Mouse (Mus musculus): Measurements from ENCODE around the gene Zfp277.

Zfp277 gene

DNA sequence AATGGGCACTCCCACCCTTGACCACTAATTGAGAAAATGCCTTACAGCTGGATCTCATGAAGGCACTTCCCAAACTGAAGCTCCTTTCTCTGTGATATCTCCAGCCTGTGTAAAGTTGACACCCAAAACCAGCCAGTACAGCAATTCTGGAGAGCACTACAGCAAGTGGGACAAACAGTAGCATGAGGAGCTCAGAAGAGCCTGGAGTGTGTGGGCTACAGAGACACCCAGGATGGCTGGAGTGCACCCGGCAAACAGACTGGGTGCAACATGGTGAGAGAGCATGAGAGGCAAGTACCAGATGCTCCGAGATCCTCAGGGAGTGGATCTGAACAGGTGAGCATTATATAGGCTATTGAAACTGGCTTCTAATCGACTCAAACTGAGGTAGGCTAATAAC is 93.8 kb downstream of the Zfp277 start:
- no peak for DNase-seq (ENCODE audit: low spot score in 2 of 2)

DNA sequence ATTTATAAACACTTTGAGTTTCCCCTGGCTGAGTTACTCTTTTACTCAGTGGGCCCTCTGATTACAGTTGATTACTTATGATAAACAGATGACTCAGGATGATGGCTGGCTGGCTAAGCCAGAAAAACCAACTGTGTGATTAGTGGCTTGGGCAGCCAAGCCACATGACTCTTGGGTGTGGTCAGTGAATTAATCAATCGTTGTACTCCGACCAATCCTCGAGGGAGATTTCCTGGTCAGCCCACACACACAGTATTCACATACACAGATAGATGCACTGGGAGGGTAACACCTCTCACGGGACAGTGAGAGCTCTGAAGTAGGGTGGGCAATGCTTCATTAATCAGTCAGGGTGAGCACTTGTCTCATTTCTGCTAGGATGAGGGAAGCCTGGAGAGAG is 97.5 kb downstream of the Zfp277 start:
- DNase-seq (ENCODE audit: low spot score in 2 of 2), result no peak

DNA sequence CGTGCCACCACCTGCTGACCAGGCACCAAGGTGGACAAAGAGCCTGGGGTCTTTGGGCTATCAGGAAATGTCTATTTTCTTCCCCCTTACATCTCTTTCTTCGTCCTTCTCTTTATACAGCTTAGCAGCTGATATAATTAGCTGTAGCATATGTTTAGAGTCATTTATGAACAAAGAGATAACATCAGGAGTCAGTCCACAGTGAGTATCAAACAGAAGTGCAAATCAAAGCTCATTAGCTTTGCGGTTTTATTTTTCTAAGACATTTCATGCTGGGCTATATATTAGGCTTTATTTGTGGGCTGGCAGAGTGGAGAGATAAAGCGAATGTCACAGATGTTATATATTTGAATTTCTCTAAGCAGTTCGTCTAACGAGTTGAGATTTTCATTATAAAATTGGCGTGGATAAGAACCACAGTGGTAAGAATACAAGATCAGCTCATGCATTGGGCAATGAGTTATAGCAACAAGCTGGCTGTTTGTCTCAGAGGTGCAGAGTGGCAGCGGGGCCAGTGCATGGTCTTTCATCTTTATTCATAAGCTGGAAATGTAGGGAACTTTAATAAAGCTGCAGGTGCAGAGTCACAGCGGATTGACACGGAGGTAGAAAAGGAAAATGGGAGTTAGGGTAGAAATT is 98.5 kb downstream of the Zfp277 start:
- no peak for DNase-seq (ENCODE audit: low spot score in 2 of 2)

DNA sequence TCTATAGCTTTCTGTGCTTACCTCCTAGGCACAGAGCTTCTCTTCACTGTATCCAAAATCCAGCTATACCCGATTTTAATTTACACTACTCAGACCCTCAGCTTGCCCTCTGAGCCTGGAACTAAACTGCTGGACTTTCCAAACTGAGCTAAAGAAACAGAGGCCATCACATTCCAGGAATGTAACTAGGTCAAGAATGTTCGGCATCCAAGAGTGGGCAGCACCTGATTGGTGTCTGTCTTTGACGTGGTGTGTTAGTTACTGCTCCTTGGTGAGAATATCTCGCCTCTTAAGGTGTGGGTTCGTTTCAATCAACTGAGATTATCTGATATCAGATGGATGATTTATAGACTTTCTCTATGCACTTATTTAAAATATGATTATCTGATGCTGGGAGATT is 104.3 kb downstream of the Zfp277 start:
- DNase-seq (ENCODE audit: low spot score in 2 of 2), result no peak

DNA sequence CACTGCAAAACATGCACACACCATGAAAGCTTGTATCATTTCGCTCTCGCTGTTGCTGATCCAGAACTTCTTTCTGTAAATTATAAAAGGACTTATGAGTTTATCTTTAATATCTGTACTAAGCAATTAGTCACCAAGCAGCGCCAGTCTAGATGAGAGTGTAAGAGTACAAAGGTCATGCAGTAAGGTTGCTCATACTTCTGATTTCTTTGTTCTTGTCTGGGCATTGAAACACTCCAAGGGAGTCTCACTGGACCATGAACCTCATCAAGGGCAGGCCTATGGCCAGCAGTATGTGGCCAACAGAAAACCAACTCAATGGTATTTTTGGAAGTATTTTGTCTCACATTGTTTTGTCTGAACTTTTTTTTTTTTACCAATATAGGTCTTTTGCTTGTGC is 110.4 kb downstream of the Zfp277 start:
- DNase-seq (ENCODE audit: low spot score in 2 of 2), result no peak

DNA sequence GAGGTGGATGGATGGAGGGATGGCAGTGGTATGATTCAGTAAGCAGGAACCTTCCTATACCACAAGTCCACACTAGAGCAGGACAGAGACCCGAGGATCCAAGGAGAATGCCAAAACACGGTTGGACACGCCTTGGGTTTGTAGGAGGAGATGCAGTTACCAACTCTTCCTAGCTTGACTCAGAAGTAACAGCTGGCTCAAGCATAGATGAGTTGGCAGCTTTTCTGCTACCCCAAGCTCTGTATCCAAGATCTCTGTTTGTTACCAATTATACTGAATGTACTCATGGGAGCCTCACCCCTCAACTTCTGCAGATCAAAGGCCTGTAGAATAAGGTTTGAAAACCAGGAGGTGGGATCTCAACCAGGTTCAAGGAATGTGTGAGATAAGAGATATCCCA is 114.2 kb downstream of the Zfp277 start:
- DNase-seq (ENCODE audit: low spot score in 2 of 2), result no peak

DNA sequence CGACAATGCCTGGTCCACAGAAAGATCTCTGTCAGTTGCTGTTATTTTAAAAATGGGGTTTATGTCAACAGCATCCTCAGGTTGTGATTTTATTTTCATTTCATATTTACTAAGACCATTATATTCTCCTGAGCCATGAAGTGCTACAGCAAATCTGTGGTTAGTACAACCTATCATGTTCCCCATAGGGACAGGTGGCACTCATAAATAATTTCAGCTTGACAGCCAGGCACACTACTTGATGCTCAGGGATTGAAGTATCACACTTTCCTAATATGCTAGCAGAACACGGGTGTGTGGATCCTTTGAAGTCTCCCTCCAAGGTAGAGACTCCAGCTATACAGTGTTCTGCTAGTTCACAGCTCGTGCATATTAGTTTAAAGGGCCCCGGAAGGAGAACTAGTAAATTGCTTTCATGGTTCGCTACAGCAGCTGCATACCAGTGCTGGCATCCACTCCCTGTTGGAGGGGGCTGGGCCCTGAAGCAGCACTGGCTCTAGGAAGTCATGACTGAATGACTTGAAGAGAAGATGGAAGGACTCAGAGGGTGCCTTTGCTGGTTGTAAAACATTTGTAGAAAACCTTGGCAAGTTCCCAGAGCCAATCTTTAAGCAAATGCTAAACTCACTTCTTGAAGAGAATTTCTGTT is 118.6 kb downstream of the Zfp277 start:
- no peak for DNase-seq (ENCODE audit: low spot score in 2 of 2)

DNA sequence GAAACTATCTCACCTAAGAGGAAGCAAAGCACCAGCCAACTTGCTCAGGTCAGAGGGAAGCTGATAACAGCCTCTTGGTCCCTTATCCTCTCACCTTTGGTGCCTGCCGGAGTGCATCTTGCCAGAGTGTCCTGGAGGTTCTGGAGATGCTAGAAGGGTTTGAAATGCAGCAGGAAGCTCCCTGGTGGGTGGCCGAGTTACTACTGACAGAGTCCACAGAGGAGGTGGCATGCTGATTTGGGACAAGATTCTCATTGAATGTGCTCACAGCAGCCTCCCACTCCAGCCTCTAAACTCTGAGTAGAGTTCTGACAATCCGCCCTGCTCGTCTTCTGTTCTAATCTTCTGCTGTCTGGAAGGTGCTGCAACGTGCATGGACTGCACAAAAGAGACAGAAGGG is 120.1 kb downstream of the Zfp277 start:
- DNase-seq (ENCODE audit: low spot score in 2 of 2), result no peak

DNA sequence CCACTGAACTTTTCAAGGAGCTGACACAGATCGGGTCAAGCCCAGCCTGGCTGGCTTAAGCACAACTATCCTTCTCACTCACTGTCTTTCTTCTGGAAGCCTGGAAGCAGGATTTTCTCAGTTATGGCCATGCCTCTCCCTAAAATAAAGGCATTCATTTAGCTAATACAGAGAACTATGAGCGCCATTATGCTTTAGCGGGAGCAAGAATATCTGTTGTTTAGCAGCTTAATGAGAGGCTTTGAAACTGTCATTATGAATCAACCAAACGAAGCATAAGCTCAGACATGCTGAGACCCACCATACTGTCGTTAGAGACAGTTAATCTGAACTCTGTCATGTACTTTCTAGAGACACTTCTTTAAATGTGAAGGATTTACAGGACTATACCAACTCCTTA is 120.9 kb downstream of the Zfp277 start:
- no peak for DNase-seq (ENCODE audit: low spot score in 2 of 2)

DNA sequence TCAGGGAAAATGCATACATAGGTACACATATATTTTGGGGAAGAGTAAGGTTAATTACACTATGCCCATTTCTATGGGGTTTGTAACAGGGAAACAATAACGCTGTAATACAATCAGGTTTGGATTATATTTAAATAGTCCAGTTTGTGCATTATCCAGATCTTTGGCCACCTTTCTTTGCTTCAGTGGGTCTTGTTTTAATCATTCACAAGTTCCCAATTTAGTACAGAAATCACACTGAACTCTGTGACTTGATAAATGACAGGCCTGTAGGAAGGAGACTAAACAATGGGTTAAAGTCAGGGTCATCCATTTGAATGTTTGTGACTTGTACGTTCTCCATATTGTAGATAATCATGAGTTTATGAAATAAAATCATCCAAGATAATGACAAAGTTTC is 130.6 kb downstream of the Zfp277 start:
- no peak for DNase-seq (ENCODE audit: low spot score in 2 of 2)

DNA sequence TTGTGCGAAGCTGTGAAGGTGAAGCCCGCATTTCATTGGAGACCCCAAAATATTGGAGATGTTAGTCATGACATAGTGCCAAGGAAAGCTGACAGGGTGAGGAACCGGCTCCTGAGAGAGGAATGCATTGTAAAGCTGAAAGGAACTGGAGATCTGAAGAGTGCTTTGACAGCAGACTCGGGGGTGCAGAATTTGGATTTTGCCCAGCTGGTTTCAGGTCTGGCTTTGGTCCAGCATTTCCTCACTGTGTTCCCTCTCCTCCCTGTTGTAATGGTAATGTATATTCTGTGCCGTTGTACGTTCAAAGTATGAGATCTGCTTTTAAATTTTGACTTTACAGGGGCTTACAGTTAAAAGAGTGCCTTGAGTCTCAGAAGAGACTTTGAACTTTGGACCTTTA is 141.7 kb downstream of the Zfp277 start:
- DNase-seq (ENCODE audit: low spot score in 2 of 2), result no peak

DNA sequence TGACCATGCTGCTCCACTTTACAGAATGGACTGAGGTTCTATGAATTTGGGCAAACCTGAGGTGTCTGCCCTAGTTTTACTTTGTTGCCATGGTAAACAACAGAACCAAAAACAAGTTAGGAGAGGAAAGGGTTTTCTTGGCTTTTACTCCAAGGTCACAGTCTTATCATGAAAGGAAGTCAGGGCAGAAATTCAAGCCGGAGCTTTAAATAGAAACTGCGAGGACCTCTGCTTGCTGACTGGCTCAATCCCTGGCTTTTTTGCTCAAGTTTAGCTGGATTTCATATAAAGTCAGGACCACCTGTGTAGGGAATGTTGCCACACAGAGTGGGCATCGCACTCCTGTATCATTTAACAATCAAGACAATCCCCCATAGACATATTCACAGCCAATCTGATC is 147.1 kb downstream of the Zfp277 start:
- no peak for DNase-seq (ENCODE audit: low spot score in 2 of 2)

DNA sequence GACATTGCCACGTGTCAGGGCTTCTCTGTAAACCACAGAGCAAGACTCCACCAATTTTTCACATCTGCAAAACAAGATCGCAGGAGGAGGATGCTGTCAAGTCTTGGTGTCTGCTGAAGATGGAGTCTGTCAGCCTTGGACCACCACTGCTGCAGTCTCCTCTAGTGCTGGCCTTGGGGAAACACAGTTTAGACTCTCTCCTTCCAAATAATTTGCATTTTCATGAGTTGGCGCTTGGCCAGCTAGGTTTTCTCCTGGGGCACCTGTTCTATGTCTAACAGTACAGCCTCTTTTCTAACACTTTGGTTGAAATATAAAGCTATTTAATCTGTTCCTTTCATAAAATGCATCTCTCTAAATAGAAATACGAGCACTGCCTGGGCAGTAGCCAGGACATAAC is 159.2 kb downstream of the Zfp277 start:
- DNase-seq (ENCODE audit: low spot score in 2 of 2), result no peak

DNA sequence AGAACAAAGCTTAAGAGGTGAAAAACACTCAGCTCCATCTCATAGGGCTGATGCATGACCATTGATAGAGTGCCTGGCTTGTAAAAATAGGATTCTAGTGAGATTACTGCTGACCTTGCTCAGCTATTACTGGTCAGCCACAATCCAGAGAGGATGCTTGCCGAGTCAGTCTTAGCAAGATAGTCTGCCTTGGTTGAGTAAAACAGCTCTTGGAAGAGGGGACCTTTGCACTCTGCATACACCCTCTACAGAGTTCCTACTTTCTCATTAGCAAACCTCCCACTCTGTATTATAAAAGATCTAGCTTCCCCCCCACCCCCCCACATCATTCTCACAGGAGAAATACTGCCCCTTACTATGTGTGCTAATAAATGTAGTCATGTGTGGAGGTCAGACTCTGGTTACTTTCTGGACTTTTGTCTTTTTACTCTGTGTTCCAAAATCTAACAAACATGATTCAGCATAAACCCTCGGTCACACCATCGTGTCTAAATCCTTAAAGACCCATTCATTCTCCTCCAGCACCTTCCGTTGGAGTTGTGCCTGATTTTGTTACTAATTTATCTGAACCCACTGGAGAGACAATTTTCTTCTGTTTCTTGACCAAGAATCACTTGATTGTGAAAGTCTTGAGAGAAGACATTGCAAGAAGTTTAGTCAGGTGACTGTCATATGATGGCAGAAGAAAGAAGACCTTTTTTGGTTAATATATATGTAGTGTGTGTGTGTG is 164.9 kb downstream of the Zfp277 start:
- no peak for DNase-seq (ENCODE audit: low spot score in 2 of 2)

DNA sequence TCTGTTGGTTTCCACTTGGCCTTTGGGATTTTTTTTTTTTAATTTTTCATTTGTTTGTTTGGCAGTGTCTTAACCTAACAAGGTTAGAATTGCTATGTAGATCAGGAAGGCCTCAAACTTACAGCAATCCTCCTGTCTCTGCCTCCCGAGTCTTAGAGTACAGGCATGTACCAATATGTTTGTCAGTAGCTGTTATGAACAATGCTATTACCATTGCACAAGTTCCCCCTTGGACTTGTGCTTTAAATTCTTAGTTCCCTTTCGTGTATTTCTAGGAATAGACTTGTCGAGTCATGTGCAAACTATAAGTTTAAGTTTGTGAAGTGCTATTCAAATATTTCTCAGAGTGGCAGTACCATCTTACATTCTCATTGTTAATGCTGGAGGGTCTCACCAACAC is 168.1 kb downstream of the Zfp277 start:
- no peak for DNase-seq (ENCODE audit: low spot score in 2 of 2)

DNA sequence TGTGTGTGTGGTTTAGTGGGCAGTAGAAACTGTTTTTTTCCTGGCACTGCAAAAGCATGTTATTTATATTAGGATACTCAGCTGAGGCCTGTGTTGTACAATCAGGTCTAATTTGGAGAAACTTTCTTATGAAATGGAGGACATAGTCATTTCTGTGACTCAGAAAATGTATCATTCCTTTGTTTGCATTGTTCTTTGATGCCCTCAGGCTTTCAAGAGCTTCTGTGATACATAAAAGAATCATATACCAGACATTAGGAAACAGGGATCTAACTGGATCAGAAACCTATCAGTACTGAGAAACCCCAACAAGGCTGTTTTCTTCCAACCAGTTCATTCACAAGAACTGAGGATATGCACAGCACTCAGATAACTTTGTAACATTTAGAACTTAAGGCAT is 170.8 kb downstream of the Zfp277 start:
- no peak for DNase-seq (ENCODE audit: low spot score in 2 of 2)

DNA sequence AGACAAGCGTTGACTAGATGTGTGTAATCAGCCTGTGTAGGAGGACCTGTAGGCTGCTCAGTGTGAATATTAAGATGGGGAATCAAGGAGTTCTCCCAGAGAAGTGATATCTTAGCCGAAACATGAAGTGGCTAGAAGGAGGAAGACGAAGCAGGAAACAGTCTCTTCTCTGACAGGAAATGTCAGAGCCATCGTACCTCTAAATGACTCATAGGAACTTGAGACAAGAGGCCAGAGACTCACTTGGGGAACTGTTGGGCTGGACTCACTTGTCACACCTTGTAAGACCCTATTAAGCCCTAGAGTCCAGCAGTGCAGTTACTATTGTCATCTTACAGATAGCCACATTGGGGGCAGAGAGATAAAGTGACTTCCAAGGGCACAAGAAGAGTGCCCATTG is 172.4 kb downstream of the Zfp277 start:
- DNase-seq (ENCODE audit: low spot score in 2 of 2), result no peak

DNA sequence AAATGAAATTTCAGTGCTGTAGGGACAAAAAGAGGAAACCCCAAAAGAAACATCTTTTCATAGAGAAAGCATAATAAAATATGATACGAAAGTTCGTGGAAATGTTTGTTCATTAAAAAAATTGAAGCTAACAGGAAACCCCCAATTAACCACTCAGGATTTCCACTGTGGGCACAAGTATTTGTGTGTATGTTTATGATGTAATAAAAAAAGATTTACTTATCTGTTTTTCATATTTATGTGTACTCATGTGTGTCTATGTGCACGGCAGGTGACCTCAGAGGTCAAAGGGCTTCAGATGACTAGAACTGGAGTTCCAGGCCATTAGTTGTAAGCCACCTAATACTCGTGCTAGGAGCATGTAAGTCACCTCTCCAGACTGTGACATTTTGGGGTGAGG is 173.0 kb downstream of the Zfp277 start:
- DNase-seq (ENCODE audit: low spot score in 2 of 2), result no peak

DNA sequence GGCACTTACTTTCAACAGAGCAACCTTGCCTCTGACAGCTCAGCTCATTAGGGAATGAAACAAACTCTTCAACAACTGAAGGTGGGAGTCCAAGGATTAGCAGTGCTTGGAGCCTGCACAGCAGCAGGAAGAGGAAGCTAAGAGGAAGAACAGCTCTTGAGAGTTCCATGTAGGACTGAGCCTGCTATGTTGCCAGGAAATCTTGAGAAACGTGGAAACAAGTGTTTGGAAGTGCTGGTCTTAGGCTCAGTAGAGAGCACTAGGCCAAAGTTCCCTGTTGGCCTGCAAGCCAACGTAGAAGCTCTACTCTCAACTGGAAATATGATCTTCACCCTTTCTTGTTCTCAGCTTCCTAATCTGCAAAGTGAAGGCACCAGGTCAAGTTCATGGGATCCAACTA is 177.4 kb downstream of the Zfp277 start:
- no peak for DNase-seq (ENCODE audit: low spot score in 2 of 2)
